Mouse (Mus musculus) midbrain, embryonic 15.5 days (tissue): ENCODE results near the gene Adamtsl4. TPM values are rescaled to one million over a fixed set of nuclear protein-coding genes. Genes with fewer than 3 reads are reported as not detected.

ENCODE experiments used
- ATAC-seq: fragments of 200-750 bp; cut with Nextera tagmentation; replicated peaks from 2 replicates; pipeline ENCODE4 v1.8.0; 2017; ENCODE audit warnings: moderate TSS enrichment
- H3K27ac ChIP-seq: fragments of 300-500 bp; sonication (generic); 2 replicates; pipeline ENCODE4 v1.5.1; 2015; ENCODE audit warnings: mild to moderate bottlenecking, inconsistent platforms
- H3K27me3 ChIP-seq: fragments of 300-500 bp; sonication (generic); replicated peaks from 2 replicates; pipeline ENCODE4 v1.6.1; 2015; ENCODE audit warnings: inconsistent platforms
- H3K36me3 ChIP-seq: fragments of 300-500 bp; sonication (generic); replicated peaks from 2 replicates; pipeline ENCODE4 v1.6.1; 2015; ENCODE audit warnings: inconsistent platforms
- H3K4me1 ChIP-seq: fragments of 300-500 bp; sonication (generic); 2 replicates; pipeline ENCODE4 v1.6.1; 2015; ENCODE audit warnings: inconsistent platforms
- H3K4me2 ChIP-seq: fragments of 300-500 bp; sonication (generic); 2 replicates; pipeline ENCODE4 v1.6.1; 2015; ENCODE audit warnings: inconsistent platforms, mild to moderate bottlenecking, moderate library complexity
- H3K4me3 ChIP-seq: fragments of 300-500 bp; sonication (generic); 2 replicates; pipeline ENCODE4 v1.5.1; 2015; ENCODE audit warnings: mild to moderate bottlenecking, inconsistent platforms
- H3K9ac ChIP-seq: fragments of 300-500 bp; sonication (generic); 2 replicates; pipeline ENCODE4 v1.6.1; 2015; ENCODE audit warnings: mild to moderate bottlenecking, inconsistent platforms
- H3K9me3 ChIP-seq: fragments of 300-500 bp; sonication (generic); 2 replicates; pipeline ENCODE4 v1.6.1; 2016; ENCODE audit warnings: inconsistent platforms
- WGBS: fragments of 180-500 bp; shearing (Covaris S2); methylation state at CpG from one replicate; pipeline ENCODE4 v1.1.7; 2015; ENCODE audit warnings: mixed read lengths; 5-methylcytosine and 5-hydroxymethylcytosine counted together
- microRNA-seq: library from miRNA; unstranded; fragments of <30 nt; microRNA quantifications from one replicate; pipeline ENCODE4, GENCODE M21; 2016
- polyA plus RNA-seq: library from polyadenylated mRNA; unstranded; fragments of >200 nt; fragmentation: Nextera tagmentation; extraction: Ambion mirVana; gene quantifications from 2 replicates; pipeline ENCODE4 v1.2.1, GENCODE M21; 2015

The Adamtsl4 gene
- polyA plus RNA-seq, 1 experiment from 2014 or later = 1.0 TPM

DNA sequence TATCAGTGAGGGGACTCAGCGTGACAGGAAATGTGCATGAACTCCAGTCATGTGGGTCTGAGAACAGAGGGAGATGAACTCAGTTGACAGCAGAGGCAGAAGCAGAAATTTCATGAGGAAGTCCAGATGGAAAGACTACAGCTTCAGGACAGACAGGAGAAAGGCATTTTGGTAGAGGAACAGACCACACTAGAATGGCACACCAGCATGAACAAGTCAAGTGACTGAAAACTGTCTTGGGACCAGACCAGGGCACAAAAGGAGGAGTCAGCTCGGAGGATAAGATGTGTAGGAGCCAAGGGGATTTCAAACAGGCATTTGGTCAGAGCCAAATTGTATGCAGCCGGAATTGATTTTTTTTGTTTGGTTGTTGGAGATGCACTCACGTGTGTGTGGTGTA, 52.1 kb downstream of the Adamtsl4 start:
- 80% methylated on average over 4 of the region's 4 CpGs for WGBS
- Histone ChIP-seq H3K4me3 (no peak overlapping the region), H3K36me3 (peaks cover 42% of the 10 kb centered on the region; the same call in 1 of the 2 replicates)

DNA sequence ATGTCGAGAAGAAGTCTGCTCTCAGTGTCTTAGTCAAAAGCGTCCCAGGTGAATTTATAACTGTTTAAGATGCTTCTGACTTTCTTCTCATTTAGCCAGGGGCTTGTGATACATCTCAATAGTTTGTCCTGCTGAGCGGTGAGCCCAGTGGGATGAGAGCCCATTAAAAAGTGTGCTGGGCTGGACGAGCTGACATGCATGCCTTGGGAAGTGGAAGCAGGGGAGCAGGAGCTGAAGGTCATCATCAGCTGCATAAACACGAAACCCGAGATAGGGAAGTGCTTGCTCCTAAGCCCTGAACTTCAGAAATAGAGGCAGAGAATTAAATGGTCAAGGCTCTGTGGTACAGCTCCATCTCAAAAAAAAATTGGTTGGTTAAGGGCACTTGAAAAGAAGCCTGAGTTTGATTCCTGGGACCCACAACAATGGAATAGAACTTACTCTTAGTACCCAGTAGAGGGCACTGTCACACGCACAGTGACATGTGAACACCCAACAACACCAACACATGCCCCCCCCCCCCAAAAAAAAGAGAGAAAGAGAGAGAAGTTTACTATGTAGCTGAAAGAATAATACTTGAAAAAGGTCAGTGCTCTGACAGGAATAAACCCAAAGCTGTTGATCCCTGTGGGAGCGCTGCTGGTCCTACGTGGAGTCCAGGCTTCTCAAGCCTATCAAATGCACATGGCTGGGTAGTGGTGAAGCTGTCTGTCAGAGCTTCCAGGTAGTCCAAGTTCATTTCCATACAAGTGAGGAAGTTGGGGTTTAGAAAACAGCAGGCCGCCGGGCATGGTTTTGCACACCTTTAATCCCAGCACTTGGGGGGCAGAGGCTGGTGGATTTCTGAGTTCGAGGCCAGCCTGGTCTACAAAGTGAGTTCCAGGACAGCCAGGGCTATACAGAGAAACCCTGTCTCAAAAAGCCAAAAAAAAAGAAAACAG, 54.8 kb downstream of the Adamtsl4 start:
- no peak overlapping the region for H3K4me2 ChIP-seq
- peaks cover 66% of the 10 kb centered on the region for H3K36me3 ChIP-seq
- peaks cover 3% of the 10 kb centered on the region; the same call in 1 of the 2 replicates for H3K4me1 ChIP-seq

More for the DNA sequence above, 52.1 kb downstream of the Adamtsl4 start:
- Histone ChIP-seq H3K9ac (no peak overlapping the region), H3K27ac (no peak overlapping the region), H3K4me1 (0 out of 2 replicates have a peak, but pooled peaks cover 3% of the 10 kb centered on the region), H3K9me3 (no peaks in the 10 kb centered on the region), H3K4me2 (no peak overlapping the region), H3K27me3 (no peaks in the 10 kb centered on the region)
- no peak for ATAC-seq

DNA sequence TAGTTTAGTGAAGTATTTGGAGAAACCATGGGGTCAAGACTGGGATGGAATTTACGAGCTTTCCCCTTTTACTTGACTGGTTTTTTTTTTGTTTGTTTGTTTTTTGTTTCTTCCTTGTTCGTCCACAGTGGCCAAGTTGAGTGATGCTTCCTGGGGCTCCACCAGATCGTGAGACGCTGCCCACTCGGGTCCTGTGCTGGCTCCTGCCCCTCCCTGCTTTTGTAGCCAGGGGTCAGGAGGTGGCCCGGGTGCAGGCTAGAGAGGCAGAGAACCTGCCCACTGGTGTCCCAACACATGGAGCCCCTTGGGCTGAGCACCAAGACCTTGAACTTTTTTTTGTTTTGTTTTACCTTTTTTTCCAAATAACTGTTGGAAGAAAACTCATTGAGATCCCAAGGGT, 56.4 kb downstream of the Adamtsl4 start:
- Histone ChIP-seq H3K27me3 (no peaks in the 10 kb centered on the region), H3K4me1 (peaks cover 19% of the 10 kb centered on the region), H3K27ac (no peak overlapping the region), H3K4me2 (no peak overlapping the region), H3K9ac (no peak overlapping the region), H3K36me3 (peaks cover 59% of the 10 kb centered on the region), H3K4me3 (no peak overlapping the region), H3K9me3 (no peaks in the 10 kb centered on the region)
- ATAC-seq = no peak
- WGBS = 88% methylated on average over 6 of the region's 6 CpGs

More for the DNA sequence above, 54.8 kb downstream of the Adamtsl4 start:
- Histone ChIP-seq H3K27me3 (no peaks in the 10 kb centered on the region), H3K27ac (no peak overlapping the region), H3K9me3 (no peaks in the 10 kb centered on the region), H3K9ac (no peak overlapping the region), H3K4me3 (no peak overlapping the region)
- 79% methylated on average over 12 of the region's 12 CpGs for WGBS
- no peak for ATAC-seq

DNA sequence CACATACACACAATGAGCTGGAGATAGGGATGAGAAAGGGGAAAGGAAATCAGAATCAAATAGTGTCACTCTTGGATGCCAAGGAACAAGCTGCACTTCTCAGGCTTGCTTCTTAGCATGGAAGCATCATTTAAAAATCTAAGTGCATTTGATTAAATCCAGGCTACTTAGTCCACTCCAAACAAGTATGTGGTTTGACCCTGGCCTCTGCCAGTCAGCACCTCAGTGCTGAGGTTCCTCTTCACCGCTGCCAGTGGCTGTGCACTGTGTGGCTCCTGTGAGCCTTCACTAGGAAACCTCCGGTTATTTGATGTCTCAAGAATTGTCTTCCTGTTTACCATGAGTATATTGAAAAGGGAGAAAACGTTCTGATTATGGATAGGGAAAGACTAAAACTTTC, 56.9 kb downstream of the Adamtsl4 start:
- Histone ChIP-seq H3K9ac (no peak overlapping the region), H3K27ac (no peak overlapping the region), H3K27me3 (no peaks in the 10 kb centered on the region), H3K9me3 (no peaks in the 10 kb centered on the region), H3K4me1 (peaks cover 24% of the 10 kb centered on the region), H3K36me3 (peaks cover 59% of the 10 kb centered on the region), H3K4me3 (no peak overlapping the region), H3K4me2 (no peak overlapping the region)
- 87% methylated on average over 3 of the region's 3 CpGs for whole genome bisulfite sequencing
- no peak for ATAC-seq

DNA sequence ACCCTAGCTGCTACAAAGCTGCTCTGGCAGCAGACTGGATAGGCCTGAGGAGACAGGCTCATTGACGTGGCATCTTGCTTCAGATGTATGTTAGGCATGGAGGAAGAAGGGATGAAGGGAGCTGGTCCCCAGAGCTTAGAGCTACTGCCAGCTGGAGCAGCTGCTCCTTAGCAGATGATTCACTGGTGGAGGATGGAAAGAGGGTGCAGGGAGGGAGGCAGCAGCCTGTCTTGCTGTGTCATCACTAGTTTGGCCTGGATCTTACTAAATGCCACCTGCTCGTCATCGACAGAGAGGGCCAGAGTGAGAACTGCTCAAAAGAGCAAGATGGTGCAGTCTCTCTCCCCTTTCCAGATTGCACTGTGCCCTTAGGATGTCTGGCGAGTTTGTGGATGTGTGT, 58.0 kb downstream of the Adamtsl4 start:
- WGBS = 87% methylated on average over 4 of the region's 4 CpGs
- Histone ChIP-seq H3K4me2 (no peak overlapping the region), H3K4me1 (peaks cover 26% of the 10 kb centered on the region), H3K4me3 (no peak overlapping the region), H3K27me3 (no peaks in the 10 kb centered on the region), H3K9me3 (no peaks in the 10 kb centered on the region), H3K36me3 (peaks cover 56% of the 10 kb centered on the region), H3K27ac (no peak overlapping the region), H3K9ac (no peak overlapping the region)
- no peak for ATAC-seq

DNA sequence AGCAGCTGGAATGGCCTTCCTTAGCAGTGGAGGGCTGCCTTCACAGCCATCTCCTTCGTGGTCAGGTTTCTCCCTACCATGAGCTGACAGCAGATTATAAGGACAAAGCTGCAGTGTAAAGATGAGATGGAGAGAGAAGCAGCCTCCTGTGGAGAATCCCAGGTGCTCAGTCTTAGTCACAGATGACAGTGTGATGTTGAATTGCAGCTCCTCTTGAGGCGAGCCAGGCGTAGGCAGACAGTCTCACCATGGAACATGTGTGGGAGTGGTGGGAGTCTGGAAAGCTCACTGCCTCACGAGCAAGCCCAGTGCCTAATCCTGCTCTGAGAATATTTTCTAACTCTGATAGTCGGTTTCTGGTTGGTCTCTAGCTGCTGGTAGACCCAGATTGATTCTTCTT, 60.0 kb downstream of the Adamtsl4 start:
- Histone ChIP-seq H3K4me1 (peaks cover 26% of the 10 kb centered on the region), H3K27ac (no peak overlapping the region), H3K9ac (no peak overlapping the region; the same call in 1 of the 2 replicates), H3K4me3 (no peak overlapping the region), H3K27me3 (no peaks in the 10 kb centered on the region), H3K36me3 (peaks cover 46% of the 10 kb centered on the region), H3K4me2 (no peak overlapping the region), H3K9me3 (no peaks in the 10 kb centered on the region)
- 90% methylated on average over 5 of the region's 5 CpGs for WGBS
- no peak for ATAC-seq

Small RNA genes lying within 50 kb of the gene (microRNA-seq; reads per million reads assigned to microRNA genes)
- not detected for gene Mir7014

Other genes starting within 250 kb of the Adamtsl4 start
- gene Ctsk, start 188.7 kb downstream of the Adamtsl4 start, polyA plus RNA-seq = 6.5 and 8.0 TPM in 2 replicates
- gene Ctss, start 161.1 kb downstream of the Adamtsl4 start, polyA plus RNA-seq = 11.1 and 12.9 TPM in 2 replicates
- not detected in 2 replicates for gene Hormad1, start 128.2 kb downstream of the Adamtsl4 start, polyA plus RNA-seq
- 27.4 and 27.9 TPM in 2 replicates for gene Golph3l, start 99.0 kb downstream of the Adamtsl4 start, polyA plus RNA-seq
- 123 and 133 TPM in 2 replicates for gene Ensa, start 62.9 kb downstream of the Adamtsl4 start, polyA plus RNA-seq
- 47.8 and 47.9 TPM in 2 replicates for gene Mcl1, start 29.1 kb downstream of the Adamtsl4 start, polyA plus RNA-seq
- gene Ecm1, start 51.7 kb upstream of the Adamtsl4 start, polyA plus RNA-seq = 11.3 and 12.3 TPM in 2 replicates
- 49.2 and 51.1 TPM in 2 replicates for gene Tars2, start 72.3 kb upstream of the Adamtsl4 start, polyA plus RNA-seq
- gene Rprd2, start 130.9 kb upstream of the Adamtsl4 start, polyA plus RNA-seq = 22.8 and 25.2 TPM in 2 replicates
- 40.0 and 40.6 TPM in 2 replicates for gene Prpf3, start 168.0 kb upstream of the Adamtsl4 start, polyA plus RNA-seq
- 252 and 260 TPM in 2 replicates for gene Mrps21, start 183.6 kb upstream of the Adamtsl4 start, polyA plus RNA-seq
- gene Ciart, start 194.3 kb upstream of the Adamtsl4 start, polyA plus RNA-seq = 5.0 and 5.3 TPM in 2 replicates
- 18.8 and 22.2 TPM in 2 replicates for gene BC028528, start 204.1 kb upstream of the Adamtsl4 start, polyA plus RNA-seq
- 34.3 and 36.1 TPM in 2 replicates for gene Aph1a, start 206.1 kb upstream of the Adamtsl4 start, polyA plus RNA-seq
- 10.6 and 11.1 TPM in 2 replicates for gene Car14, start 216.8 kb upstream of the Adamtsl4 start, polyA plus RNA-seq
- gene Anp32e, start 241.3 kb upstream of the Adamtsl4 start, polyA plus RNA-seq = 116 and 123 TPM in 2 replicates